Mouse (Mus musculus): ENCODE measurements around the gene Alyref.

GRCm38 (mm10) chr11:120598283-120598989 lies at the start of gene Alyref, which contains the start of gene Anapc11:
- no peak for TF ChIP-seq CTCF (conservative IDR thresholded peaks at IDR 0.05; ENCODE audit: low read length)
- TF ChIP-seq POU5F1 (IDR thresholded peaks at IDR 0.05; ENCODE audit: borderline replicate concordance, low read length), result no peak
